Mouse (Mus musculus) 3134 (cell line): Measurements from ENCODE around the gene Map4.
"Not testable (repeated sequence)": the region's sequence is repeated elsewhere in the genome, so short reads cannot be mapped to it uniquely, and the experiment has no call there.

Source experiments
- DNase-seq: peaks from one replicate; pipeline ENCODE4 v3.0.0-alpha.2; 2011; ENCODE audit warnings: low spot score; ENCODE audit not compliant: insufficient read length; ENCODE audit errors: extremely low read depth

The Map4 gene

DNA sequence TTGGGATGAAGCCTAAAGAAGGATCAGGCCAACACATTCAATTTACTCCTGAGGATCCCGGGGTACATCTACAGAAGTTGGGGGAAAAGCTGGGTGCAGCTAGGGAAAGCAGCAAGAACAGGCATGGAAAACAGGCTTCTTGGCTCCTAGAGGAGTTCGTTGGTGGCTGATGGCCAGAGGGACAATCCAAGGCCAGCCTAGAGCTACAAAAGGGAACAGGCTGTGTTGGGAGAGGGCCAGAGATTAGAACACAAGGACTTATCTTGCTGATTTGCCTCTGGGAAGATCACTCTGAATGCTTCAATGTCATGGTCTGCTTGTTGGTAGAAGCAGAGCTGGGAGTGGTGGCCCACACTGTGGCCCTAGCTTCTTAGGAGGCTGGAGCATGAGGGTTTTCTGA is 13.3 kb upstream of the Map4 start:
- DNase-seq, result no peak

DNA sequence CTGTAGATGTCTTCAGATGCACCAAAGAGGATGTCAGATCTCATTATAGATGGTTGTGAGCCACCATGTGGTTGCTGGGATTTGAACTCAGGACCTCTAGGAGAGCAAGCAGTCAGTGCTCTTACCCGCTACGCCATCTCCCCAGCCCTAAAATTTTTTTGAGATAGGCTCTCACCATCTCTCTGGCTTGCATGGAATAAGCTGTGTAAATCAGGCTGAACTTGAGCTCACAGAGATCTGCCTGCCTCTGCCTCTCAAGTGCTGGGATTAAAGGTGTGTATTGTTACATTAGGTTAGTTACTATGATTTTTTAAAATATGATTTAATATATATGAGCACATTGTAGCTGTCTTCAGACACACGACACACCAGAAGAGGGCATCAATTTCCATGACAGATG is 2.1 kb upstream of the Map4 start:
- DNase-seq, result no peak

DNA sequence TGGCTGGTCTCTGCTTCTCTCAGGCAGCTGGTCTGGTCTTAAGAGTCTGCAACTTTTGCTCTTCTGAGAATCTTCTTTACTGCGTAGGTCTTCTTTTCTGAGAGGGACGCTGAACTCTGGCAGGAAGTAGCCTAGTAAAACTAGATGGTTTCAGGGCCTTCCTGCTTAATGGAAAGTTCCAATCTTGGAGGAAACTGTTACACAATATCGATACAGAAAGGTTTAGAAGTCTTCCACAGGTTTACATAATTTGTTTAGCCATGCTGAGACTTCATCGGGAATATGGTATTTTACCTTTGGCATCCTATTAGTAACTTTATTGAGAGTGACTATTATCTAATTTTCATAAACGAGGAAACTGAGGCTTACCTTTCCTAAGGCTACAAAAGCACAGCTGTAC is 1.2 kb upstream of the Map4 start:
- DNase-seq, result no peak

DNA sequence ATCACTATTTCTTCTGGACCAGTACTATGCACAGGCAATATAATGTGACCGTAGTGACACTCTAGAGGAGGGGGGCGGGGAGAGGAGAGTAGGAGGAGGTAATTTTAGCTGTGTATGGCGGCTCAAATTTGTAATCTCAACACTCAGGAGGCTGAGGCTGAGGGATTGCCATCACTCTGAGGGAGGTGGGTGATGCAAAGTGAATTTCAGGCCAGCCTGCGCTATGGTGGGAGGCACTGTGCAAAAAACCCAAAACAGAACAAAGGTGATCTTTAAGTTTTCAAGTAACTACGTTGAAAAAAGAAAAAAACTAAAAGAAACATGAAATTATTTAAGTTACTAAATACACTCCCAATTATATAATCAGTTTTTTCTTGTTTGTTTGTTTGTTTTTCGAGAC is 508 bp upstream of the Map4 start:
- no peak for DNase-seq

DNA sequence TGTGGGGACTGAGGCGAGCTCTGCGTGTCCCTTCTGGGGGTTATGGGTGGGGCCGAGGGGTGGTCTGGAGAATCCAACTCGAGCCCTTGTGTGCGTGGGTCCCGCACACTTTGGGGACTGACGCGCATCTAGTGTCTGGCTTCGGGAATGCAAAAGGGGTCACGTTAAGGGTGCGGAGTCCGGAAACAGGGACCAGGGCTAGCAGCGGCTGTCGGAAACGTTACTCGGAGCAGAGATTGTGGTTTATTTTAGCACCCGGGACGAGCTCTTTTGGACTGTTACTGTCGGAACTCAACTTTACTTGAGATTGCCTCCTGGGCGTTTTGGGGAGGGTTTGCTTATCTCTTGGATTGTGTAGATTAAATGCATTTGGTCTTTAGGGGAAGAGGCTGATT is 1.1 kb downstream of the Map4 start:
- DNase-seq, result no peak

DNA sequence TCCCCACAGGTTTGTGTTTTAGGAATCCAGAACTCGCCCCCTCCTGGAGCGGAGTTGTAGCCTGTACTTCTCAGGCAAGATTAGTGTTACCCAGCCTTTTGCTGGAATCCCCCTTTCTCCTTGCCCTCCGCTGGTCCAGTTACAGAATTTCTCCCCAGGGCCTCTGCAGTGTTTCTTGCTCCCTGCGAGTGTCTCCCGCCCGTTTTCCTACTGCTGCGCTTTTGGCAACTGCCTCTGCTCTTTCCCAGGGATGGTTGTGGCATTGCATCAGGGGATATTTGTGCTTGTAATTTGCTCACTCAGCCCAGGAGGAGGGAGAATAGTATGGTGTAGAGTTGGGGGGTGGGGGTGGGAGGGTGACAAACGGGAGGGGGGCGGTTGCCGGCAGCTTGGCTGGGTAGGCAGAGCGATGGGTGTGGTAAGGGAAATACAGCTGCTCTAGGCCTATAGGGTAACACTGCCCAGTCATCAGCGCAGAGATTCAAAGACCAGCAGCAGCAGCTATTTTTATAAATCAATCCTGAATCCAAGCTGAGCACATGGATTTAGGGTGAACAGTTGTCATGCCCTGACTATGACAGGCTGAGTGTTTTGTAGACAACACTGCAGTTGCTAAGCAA is 1.6 kb downstream of the Map4 start:
- DNase-seq, result peak; percentile 71

DNA sequence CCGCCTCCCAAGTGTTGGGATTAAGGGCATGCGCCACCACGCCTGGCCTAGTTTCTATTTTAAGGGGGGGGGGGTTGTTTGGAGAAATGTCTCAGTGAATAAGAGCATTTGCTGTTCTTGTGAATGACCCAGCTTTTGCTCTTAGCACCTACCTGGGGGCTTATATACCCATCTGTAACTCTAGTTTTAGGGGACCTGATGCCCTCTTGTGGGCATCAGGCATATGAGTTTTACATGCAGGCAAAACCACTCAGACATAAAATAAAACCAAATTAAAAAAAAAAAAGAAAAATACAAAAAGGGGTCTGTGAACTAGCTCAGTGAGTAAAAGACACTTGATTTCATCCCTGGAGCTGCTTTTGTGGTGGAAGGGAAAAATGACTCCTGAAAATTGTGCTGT is 8.1 kb downstream of the Map4 start:
- DNase-seq, result no peak

DNA sequence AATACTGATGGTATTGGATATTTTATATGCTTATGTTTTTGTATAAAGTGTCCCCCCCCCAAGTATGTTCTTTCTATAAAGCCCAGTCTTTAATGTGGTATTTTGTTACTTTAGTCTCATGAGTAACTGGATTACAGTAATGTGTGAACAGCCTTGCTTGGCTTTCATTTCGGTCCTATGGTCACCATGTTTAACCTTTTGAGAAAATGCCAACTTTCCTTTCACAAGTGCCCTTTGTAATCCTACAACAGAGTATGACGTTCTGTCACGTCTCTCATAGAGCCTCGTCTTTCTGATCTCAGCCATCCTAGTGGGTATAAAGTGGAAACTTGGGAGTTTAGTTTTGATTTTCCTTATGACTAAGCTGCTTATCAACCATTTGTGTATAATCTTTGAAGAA is 11.5 kb downstream of the Map4 start:
- DNase-seq, result no peak

DNA sequence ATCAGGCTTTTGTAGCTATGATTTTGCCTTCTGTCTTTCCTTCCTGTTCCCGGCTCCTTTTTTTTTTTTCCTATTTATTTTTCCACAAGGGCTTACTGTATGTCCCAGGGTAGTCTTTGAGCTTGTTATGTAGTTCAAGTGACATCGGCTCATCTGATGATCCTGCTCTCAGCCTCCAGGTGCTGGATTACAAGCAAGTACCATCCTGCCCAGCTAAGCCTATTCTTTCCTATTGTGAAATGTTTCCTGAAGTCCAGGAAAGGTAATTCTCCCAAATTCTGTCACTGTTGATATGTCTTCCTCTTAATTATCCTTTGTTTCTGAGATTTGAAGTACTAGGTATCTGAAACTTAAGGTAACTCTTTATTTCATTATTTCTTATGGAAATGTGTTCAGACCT is 13.5 kb downstream of the Map4 start:
- DNase-seq, result no peak

DNA sequence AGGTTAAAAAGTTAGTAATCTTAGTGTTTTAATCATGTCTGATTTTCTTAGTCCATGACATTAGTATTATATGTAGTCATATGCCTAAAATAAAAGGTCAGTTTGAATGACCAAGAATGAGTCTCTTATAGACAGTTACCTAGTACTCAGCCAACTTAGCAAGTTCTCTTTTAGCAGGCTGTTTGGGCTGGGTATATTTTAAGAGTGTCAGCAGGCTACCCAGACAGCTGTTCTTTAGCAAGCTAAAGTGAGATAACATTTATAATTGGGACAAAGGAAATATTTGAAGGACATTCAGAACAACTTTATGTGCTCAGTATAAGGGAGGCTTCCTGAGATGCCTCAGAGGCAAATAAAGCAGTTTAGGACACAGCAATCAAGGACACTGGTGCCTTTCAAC is 17.3 kb downstream of the Map4 start:
- no peak for DNase-seq

DNA sequence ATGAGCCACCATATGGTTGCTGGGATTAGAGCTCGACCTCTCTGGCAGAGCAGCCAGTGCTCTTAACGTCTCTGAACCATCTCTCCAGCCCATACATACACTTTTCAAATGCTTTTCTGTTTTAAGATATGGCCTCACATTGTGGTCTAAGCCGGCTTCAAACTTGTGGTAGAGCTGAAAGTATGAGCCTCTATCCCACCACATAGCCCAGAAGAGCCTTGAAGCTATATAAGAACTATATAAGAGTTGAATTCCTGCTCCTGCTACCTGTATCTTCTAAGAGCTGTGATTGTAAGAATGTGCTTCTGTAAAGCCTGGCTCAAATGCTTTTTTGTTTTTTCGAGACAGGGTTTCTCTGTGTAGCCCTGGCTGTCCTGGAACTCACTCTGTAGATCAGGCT is 18.5 kb downstream of the Map4 start:
- no peak for DNase-seq

DNA sequence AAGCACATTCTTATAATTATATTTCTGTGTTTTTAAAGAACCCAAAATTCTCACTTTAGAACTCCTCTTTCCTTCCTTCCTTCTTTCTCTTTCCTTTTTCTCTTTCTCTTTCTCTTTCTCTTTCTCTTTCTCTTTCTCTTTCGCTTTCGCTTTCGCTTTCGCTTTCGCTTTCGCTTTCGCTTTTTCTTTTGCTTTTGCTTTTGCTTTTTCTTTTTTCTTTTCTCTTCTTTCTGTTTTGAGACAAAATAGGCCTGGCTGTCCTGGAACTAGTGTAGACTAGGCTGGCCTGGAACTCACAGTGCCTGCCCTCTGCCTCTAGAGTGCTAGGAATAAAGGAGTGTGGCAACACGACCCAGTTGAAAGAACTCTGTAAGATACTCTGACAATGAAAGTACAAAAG is 22.3 kb downstream of the Map4 start:
- no peak for DNase-seq

DNA sequence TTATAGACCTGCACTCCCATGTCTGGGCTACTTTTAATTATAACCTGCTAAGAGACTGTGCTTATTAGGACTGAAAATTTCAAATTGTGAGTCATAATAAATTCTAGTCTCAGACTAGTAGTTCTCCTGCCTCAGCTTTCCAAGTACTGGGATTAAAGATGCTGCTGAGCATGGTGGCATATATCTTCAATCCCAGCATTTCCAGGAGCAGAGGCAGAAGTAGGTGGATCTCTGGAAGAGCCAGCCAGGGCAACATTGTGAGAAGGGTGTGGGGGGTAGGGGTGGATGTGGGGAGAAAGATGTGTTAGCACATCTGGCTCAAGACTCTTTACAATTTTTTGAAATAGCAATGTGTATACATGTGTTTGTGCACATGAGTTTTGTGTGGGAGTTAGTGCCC is 23.4 kb downstream of the Map4 start:
- DNase-seq, result no peak

DNA sequence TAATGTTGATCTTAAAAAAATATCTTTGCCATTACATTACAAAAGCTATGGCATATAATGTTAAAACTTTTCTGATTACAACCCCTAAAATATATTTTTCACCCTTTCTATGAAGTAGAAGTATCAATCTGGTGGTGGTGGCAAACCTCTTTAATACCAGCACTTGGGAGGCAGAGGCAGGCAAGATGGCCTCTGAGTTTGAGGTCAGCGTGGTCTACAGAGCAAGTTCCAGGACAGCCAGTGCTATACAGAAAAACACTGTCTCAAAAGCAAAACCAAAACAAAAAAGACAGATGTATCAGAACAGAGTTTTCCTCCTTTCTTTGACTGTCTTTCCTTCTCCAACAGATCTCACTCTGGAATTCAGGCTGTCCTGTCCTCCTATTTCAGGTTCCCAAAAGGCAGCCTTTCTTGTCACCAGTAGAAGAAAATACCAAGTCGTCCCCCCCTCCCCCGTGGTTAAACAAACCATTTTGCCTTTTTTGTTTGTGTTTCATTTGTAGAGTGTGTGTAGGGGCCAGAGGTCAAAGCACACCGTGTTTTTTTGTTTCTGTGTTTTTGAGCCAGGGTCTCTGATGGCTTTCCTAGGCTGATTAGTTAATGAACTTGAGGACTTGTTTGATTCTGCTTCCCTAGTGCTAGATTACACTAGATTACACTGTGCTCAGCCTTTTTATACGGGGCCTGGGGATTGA is 28.3 kb downstream of the Map4 start:
- DNase-seq, result no peak

DNA sequence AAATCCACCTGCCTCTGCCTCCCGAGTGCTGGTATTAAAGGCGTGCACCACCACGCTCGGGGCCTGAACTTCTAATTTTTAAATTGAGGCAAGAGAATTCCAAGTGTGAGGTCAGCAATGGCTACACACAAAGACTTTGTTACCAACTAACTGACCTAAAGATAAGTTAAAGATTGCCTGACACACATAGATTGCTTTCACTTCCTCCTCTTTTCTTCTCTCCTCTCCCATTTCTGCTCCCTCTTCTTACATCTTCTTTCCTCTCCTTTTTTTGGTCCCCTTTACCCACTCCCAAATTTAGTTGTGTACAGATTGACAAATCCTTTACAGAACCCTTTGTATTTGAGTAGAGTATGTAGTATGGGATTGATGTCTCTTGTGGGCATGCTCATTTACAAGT is 29.3 kb downstream of the Map4 start:
- no peak for DNase-seq

DNA sequence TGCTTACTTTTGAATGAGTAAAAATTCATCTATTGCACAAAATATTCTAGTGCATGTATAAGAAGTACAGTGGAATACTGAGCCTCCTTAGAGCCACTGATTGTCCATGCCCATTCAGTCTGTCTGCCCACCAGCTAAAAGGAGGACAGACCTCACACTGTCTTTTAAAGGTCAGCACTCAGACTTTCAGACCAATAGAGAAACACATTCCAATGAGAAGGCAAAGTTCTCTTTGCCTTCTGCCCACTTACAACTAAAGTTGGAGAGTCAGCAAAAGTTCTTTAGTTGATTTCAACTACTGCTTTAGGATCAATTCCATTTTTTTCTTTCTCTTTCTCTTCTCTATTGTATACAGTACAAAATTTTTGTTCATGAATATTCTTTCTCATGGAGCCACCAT is 33.5 kb downstream of the Map4 start:
- no peak for DNase-seq

DNA sequence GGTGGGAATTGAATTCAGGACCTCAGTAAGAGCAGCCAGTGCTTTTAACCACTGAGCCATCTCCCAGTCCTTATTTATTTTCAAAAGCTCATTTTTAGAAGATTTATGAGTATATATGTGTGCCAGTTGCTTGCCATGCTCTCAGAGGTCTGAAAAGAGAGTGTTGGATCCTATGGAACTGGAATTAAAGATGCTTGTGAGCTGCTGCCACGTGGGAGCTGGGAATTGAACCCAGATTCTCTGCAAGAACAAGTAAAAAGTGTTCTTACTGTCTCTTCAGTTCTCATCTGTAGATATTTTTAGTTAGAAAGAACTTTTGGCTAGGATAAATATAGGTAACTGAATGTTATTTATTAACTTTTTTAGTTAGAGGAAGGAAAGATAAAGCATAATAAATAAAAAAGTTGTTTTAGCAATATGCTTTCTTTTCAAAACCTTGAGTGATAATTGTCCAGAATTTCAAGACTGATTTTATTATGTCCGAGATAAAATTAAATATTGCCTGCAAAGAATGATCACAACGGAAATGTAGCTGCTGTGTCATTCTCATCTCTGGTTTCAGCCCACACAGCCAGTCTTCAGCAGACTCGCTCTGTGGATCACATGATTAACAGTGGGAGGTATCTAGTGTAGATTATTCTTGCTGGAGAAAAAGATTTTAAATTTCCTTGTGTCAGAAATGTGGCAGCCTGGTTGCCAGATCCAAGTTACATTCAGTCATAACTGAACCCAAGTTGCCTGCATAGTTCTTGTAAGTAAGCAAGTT is 37.3 kb downstream of the Map4 start:
- DNase-seq, result no peak

DNA sequence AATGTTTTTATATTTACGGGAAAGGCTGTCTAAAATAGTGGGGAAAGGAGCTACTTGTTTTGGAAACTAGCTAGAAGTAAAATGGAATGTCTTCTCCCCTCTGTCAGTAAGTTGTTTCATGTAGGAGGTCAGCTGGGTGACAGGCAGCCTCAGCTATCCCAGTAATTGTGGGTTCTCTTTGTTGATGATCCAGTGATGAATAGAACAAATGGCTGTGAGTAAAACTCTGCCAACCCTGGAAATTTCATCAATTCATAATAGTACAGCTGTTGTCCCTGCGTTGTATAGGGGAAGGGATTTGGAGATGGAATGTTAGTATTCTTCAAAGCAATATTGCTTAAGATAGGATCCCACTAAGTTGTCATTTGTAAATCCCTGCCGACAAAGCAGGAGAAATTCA is 37.9 kb downstream of the Map4 start:
- no peak for DNase-seq

DNA sequence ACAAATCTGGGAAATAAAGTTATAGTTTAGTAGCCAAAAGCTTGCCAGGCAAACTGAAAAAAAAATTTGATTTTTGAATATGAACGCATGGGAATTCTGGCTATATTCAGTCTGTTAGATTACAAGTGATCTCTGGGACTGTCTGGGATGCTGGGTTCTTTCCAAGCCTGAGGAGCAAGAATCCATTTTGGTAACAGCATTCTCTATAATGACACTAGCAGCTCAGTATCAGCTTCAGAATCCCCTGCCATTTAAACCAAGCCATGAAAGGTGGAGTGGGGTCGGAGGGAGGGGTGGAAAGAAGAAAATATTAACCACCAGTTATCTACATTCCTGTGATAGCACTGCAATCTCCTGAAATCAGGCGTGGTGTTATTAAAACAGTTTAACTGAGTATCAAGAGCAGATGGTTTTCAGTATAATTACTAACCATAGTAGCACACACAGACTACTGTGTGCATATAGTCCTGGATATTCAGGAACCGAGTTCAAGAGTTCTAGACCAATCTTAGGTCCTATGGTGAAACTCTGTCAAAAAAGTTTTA is 38.6 kb downstream of the Map4 start:
- no peak for DNase-seq

DNA sequence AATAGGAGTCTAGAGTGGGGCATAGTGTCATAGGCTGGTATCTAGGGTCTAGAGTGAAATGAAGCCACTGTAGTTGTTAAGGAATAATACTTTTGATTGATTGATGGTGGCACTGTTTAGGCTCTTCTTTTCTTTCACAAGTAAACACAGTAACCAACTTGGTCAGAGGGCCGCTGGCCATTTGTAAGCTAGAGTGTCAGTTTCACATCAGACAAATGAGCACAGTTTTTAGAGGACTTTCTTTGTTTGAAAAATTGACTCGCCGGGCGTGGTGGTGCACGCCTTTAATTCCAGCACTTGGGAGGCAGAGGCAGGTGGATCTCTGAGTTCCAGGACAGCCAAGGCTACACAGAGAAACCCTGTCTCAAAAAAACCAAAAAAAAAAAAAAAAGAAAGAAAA is 40.5 kb downstream of the Map4 start:
- not testable (repeated sequence) for DNase-seq

DNA sequence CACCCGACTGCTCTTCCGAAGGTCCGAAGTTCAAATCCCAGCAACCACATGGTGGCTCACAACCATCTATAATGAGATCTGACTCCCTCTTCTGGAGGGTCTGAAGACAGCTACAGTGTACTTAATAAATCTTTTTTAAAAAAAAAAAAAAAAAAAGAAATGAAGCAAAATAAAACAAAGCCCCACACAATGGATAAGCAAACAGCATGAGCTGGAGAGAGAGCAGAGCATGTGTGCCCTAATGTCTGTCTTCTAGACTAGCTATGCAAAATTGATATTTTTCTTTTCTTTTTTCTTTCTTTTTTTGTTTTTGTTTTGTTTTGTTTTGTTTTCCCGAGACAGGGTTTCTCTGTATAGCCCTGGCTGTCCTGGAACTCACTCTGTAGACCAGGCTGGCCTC is 49.0 kb downstream of the Map4 start:
- not testable (repeated sequence) for DNase-seq

DNA sequence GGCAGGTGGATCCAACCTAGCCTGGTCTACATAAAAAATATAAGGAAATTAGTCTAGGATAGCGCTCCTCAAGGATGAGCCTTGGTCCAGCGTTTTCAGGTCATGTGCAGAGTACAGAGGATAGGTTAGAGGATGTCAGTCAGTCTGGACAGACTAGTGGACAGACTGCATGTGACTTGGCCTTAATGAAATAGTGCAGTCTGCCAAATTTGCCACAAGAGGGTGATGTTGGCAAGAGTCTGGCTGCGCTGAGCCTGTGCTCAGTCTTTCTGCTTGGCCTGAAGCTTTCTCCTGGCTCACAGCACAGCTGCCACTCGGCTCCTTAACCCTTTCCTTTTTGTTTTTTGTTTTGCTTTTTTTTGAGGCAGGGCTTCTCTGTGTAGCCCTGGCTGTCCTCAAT is 54.2 kb downstream of the Map4 start:
- DNase-seq, result peak; percentile 37
